Mouse (Mus musculus) midbrain, embryonic 14.5 days (tissue): ENCODE measurements at regions not wholly inside any gene's neighbourhood (a gene's known extent, or its start where the extent isn't known, plus 50 kb on each side); places are given as distances from the start of the nearest gene placed in this dataset.

Experiments
- ATAC-seq: fragments of 200-750 bp; cut with Nextera tagmentation; 2 replicates; pipeline ENCODE4 v1.8.0; 2017; ENCODE audit warnings: moderate number of reproducible peaks, moderate library complexity; ENCODE audit not compliant: low FRiP score, low TSS enrichment
- DNase-seq: peaks from one replicate; pipeline ENCODE4 v3.0.0-alpha.2; 2015
- H3K27ac ChIP-seq: fragments of 300-500 bp; sonication (generic); replicated peaks from 2 replicates; pipeline ENCODE4 v1.5.1; 2014; ENCODE audit warnings: mild to moderate bottlenecking, low read depth, low read length, moderate library complexity
- H3K27me3 ChIP-seq: fragments of 300-500 bp; sonication (generic); 2 replicates; pipeline ENCODE4 v1.6.1; 2014; ENCODE audit warnings: low read length, control low read depth, mixed read lengths; ENCODE audit not compliant: control insufficient read depth, insufficient read depth
- H3K36me3 ChIP-seq: fragments of 300-500 bp; sonication (generic); 2 replicates; pipeline ENCODE4 v1.6.1; 2014; ENCODE audit warnings: low read length, control low read depth; ENCODE audit not compliant: control insufficient read depth, insufficient read depth
- H3K4me1 ChIP-seq: fragments of 300-500 bp; sonication (generic); 2 replicates; pipeline ENCODE4 v1.6.1; 2014; ENCODE audit warnings: mild to moderate bottlenecking, antibody characterized with exemption, low read length, control low read depth; ENCODE audit not compliant: control insufficient read depth, insufficient read depth
- H3K4me2 ChIP-seq: fragments of 300-500 bp; sonication (generic); 2 replicates; pipeline ENCODE4 v1.6.1; 2014; ENCODE audit warnings: mild to moderate bottlenecking, low read length, moderate library complexity
- H3K4me3 ChIP-seq: fragments of 300-500 bp; sonication (generic); replicated peaks from 2 replicates; pipeline ENCODE4 v1.5.1; 2014; ENCODE audit warnings: low read depth, low read length
- H3K9ac ChIP-seq: fragments of 300-500 bp; sonication (generic); replicated peaks from 2 replicates; pipeline ENCODE4 v1.6.1; 2014; ENCODE audit warnings: mild to moderate bottlenecking, low read length, moderate library complexity
- H3K9me3 ChIP-seq: fragments of 300-500 bp; sonication (generic); 2 replicates; pipeline ENCODE4 v1.6.1; 2016; ENCODE audit warnings: low read length, control low read depth, mixed read lengths; ENCODE audit not compliant: control insufficient read depth
- WGBS: fragments of 180-500 bp; shearing (Covaris S2); extraction: QIAGEN DNeasy Blood & Tissue Kit; methylation state at CpG from one replicate; pipeline ENCODE4 v1.1.7; 2014; 5-methylcytosine and 5-hydroxymethylcytosine counted together

DNA sequence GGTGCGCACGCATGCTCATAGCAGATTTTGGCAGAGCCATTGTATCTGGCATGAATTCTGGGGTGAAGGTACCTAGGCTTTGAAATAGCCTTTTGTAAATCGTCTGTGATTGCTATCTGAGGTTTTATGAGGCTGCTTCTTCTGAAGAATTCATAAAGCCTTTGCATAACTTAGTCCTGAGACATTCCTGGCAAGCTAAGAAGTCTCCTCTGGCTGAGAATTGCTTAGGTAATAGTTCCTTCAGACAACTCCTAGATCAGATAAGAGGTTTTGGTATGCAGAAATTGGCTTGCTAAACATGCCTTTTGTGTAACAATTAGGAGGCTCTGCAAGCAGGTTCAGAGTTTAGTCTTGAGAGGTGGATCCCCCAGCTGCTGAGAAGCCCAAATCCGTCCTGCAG is 82.7 kb downstream of the Pmp22 start:
- no peak for ATAC-seq
- 0 out of 2 replicates have a peak, but pooled peaks cover 4% of the 10 kb centered on the region for H3K4me1 ChIP-seq
- no peak overlapping the region for H3K4me2 ChIP-seq
- no peak overlapping the region for H3K27ac ChIP-seq
- H3K4me3 ChIP-seq = no peak overlapping the region
- no peaks in the 10 kb centered on the region for H3K27me3 ChIP-seq
- no peak for DNase-seq
- no peaks in the 10 kb centered on the region for H3K36me3 ChIP-seq
- no peak overlapping the region for H3K9ac ChIP-seq
- H3K9me3 ChIP-seq = no peaks in the 10 kb centered on the region
- WGBS = 81% methylated on average over 4 of the region's 4 CpGs

DNA sequence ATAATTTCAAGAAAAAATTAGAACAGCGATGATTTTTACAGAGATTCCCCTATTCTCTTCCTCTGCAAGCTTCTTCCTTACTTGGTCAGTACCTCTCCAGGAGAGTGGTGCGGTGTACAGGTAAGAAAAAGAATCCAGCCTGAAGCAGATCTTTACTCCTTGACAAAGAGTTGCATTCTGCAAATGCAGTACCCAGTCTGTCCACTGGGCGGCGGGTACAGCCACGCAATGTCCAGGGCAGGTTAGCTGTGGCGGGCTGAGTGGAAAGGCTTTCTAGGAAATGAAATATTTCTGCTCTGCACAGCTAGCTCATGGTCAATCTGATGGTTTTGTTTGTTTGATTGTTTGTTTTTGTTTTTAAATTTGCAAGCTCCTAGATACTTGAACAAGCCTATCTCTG is 84.3 kb downstream of the Pmp22 start:
- Histone ChIP-seq H3K36me3 (no peaks in the 10 kb centered on the region), H3K9ac (no peak overlapping the region), H3K27me3 (no peaks in the 10 kb centered on the region), H3K9me3 (no peaks in the 10 kb centered on the region), H3K4me3 (no peak overlapping the region), H3K27ac (no peak overlapping the region), H3K4me2 (no peak overlapping the region), H3K4me1 (0 out of 2 replicates have a peak, but pooled peaks cover 4% of the 10 kb centered on the region)
- WGBS = 13% methylated on average over 6 of the region's 6 CpGs
- ATAC-seq (no peak; the same call in 1 of the 2 replicates), DNase-seq (peak; percentile 93)

DNA sequence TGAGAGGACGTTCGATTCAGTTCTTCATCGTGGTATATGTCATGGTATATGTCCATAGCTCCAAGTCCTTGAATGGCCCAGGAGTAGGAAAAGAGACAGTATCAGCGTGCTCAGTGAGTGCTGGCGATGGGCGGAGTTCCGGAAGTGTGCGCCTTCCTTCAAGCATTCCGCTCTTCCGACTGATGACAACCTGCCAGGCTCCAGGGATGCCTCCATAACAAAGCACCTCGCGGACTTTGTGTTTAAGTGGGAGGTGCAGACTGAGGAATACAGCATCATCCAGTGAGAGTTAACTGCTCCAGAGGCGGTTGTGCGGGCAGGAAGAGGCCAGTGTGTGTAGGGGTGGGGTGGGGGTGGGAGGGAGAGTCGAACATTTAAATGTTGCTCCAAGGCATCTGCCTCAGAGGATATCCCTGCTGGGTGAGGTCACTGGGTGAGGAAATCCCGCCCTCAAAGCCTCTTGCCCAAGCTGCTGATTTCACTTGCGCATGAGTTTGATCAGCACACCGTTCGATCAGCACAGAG is 85.2 kb downstream of the Pmp22 start:
- H3K9me3 ChIP-seq = no peaks in the 10 kb centered on the region
- no peak overlapping the region for H3K4me3 ChIP-seq
- no peaks in the 10 kb centered on the region for H3K27me3 ChIP-seq
- DNase-seq (peak; percentile 19), ATAC-seq (no peak)
- 54% methylated on average over 19 of the region's 19 CpGs for WGBS
- H3K36me3 ChIP-seq = no peaks in the 10 kb centered on the region
- H3K9ac ChIP-seq = no peak overlapping the region
- H3K4me1 ChIP-seq = 0 out of 2 replicates have a peak, but pooled peaks cover 4% of the 10 kb centered on the region
- H3K4me2 ChIP-seq = peak overlapping the region; percentile 12
- no peak overlapping the region for H3K27ac ChIP-seq

DNA sequence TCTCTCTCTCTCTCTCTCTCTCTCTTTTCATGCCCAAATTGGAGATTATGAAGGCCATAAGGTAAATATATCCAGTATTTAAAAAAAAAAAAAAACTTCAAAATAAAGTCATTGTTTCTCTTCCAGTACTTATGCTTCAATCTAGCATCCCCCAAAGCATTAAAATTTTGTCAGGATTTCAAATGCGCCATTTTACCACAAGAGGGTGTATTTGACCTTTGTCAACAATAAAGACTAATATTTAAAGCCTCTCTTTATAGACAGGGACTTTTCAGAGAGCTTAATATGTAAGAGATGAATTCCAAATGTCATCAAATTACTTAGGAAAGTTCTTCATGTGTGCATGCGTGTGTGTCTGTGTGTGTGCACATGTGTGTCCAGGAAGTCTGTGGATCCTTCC is 87.2 kb downstream of the Pmp22 start:
- H3K4me2 ChIP-seq = no peak overlapping the region
- H3K27me3 ChIP-seq = no peaks in the 10 kb centered on the region
- no peak overlapping the region for H3K27ac ChIP-seq
- H3K4me3 ChIP-seq = no peak overlapping the region
- peak; percentile 74 for DNase-seq
- H3K9ac ChIP-seq = no peak overlapping the region
- ATAC-seq = no peak
- H3K4me1 ChIP-seq = 0 out of 2 replicates have a peak, but pooled peaks cover 4% of the 10 kb centered on the region
- no peaks in the 10 kb centered on the region for H3K36me3 ChIP-seq
- no peaks in the 10 kb centered on the region for H3K9me3 ChIP-seq
- 86% methylated on average over 2 of the region's 2 CpGs for WGBS

DNA sequence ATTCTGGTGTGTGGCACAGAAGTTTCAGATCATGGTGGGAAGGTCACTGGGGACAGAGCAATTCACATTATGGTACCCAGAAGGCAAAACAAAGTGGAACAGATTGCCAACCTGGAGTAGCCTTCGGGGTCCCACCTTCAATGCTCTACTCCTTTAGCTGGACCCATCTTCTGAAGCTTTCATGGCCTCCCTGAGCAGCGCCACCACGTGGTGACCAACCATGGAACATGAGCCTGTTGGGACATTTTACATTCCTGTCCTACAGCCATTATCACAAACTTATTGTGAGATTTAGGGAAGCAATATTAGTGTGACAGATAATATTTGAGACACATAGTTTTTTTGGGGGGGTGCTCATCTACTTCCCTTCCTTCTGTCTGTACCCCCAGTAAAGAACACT is 88.3 kb downstream of the Pmp22 start:
- no peak for ATAC-seq
- H3K4me2 ChIP-seq = no peak overlapping the region
- WGBS = 61% methylated on average over 3 of the region's 3 CpGs
- H3K4me3 ChIP-seq = no peak overlapping the region
- no peaks in the 10 kb centered on the region for H3K36me3 ChIP-seq
- no peaks in the 10 kb centered on the region for H3K9me3 ChIP-seq
- DNase-seq = no peak
- no peaks in the 10 kb centered on the region for H3K27me3 ChIP-seq
- no peak overlapping the region for H3K9ac ChIP-seq
- H3K27ac ChIP-seq = no peak overlapping the region
- 0 out of 2 replicates have a peak, but pooled peaks cover 4% of the 10 kb centered on the region for H3K4me1 ChIP-seq

DNA sequence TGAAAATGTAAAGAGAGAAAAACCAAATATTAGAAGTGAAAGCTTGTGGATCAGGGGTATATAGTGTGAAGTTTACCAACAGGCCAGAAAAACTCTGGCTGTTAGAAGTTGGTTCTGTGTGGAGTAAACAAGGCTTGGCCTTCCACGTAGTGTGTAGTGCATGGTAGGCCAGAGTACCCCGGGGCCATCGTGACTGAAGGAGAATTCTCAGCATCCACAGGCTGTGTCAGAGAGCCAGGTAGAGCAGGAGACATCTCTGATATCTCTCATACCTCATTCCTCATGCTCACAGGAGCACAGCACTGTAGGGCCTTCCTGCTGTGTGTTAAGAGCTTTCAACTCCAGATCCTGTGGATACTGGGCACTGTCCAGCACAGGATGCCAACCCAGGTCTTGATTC is 97.7 kb downstream of the Pmp22 start:
- no peak overlapping the region for H3K4me2 ChIP-seq
- H3K9me3 ChIP-seq = no peaks in the 10 kb centered on the region
- no peaks in the 10 kb centered on the region for H3K4me1 ChIP-seq
- no peak overlapping the region for H3K27ac ChIP-seq
- 98% methylated on average over 3 of the region's 3 CpGs for WGBS
- H3K4me3 ChIP-seq = no peak overlapping the region
- no peak for ATAC-seq
- H3K36me3 ChIP-seq = no peaks in the 10 kb centered on the region
- no peak overlapping the region for H3K9ac ChIP-seq
- no peak for DNase-seq
- H3K27me3 ChIP-seq = no peaks in the 10 kb centered on the region

DNA sequence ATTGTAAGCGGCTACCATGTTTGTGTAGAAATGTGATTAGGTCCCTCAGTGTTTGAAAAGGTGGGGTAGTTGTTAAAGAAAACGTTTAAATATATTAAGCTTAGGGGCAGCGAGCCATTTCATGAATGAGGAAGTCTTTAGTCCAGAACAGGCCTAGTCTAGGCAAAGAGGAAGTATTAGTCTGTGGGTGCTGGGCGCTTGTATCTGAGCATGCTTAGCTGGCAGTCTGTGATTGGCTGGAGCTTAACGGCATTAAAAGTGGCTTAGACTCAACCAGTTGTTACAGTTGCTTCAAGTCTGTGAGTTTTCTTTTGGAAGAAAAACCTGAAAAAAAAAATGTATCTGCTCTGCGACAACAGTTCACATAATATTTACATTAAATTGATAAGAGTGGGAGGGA is 102.0 kb downstream of the Pmp22 start:
- no peak overlapping the region for H3K9ac ChIP-seq
- no peaks in the 10 kb centered on the region for H3K27me3 ChIP-seq
- H3K9me3 ChIP-seq = no peaks in the 10 kb centered on the region
- no peak for DNase-seq
- ATAC-seq = no peak
- no peaks in the 10 kb centered on the region for H3K36me3 ChIP-seq
- no peak overlapping the region for H3K4me3 ChIP-seq
- 89% methylated on average over 6 of the region's 6 CpGs for WGBS
- no peaks in the 10 kb centered on the region for H3K4me1 ChIP-seq
- H3K27ac ChIP-seq = no peak overlapping the region
- H3K4me2 ChIP-seq = no peak overlapping the region

DNA sequence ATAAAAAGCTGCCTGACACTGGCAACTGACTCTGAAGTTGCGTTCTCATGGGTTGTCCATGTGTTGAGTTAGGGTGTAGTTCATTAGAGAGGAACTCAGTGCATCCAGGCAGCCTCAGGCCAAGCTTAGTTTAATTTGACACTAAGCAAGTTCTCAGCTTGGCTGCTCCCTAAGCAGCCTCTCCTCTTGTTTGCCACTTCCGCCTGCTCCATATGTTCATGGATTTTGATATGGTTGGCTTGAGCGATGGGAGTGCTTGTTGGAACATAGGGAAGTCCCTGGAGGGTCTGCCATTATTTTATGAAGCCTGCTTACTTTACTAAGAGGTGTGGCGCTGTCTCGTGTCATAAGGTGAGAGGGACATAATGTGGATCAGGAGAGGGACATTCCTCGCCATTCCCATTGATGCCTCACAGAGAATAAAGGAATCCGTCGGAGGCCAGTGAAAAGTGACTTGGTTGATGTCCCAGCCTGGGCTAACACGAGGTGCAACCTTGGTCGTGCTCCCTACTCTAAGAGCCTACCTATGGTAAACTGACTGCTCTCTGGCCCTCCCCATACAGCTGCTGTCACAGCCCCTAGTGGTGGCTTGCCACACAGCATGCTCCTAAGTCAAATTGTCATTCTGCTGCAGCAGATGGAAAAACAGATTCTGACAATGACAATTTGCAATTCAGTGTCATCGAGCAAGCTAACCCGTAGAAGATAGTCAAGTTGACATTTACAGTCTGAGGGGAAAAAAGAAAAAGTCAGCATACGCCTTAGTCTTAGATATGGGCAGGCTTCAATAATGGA is 104.6 kb downstream of the Pmp22 start:
- no peaks in the 10 kb centered on the region for H3K4me1 ChIP-seq
- no peak overlapping the region for H3K4me3 ChIP-seq
- H3K9me3 ChIP-seq = no peaks in the 10 kb centered on the region
- H3K27ac ChIP-seq = no peak overlapping the region
- H3K4me2 ChIP-seq = no peak overlapping the region
- H3K36me3 ChIP-seq = no peaks in the 10 kb centered on the region
- H3K9ac ChIP-seq = no peak overlapping the region
- H3K27me3 ChIP-seq = no peaks in the 10 kb centered on the region
- ATAC-seq (no peak), DNase-seq (peak; percentile 30)
- 74% methylated on average over 13 of the region's 13 CpGs for WGBS

DNA sequence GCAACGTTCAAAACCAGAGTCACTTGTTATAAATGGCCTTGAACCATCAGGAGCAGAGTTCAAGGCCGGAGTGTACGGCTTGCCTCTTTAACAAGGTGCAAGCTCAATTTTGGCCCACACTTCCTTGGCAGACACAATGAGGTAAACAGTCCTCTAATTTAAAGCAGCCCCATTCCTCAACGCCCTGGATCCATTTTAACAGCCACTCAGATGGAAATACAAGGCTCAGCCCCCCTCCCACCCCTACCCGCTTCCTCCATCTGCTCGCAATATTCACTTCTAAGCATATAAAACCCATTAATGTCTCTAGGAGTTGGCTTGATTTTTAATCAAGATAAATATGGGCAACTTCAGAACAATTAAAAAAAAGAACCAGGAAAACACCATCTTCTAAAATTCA is 105.7 kb downstream of the Pmp22 start:
- DNase-seq (no peak), ATAC-seq (no peak)
- H3K9ac ChIP-seq = no peak overlapping the region
- H3K4me2 ChIP-seq = no peak overlapping the region
- H3K4me1 ChIP-seq = no peaks in the 10 kb centered on the region
- no peaks in the 10 kb centered on the region for H3K36me3 ChIP-seq
- no peak overlapping the region for H3K27ac ChIP-seq
- H3K27me3 ChIP-seq = no peaks in the 10 kb centered on the region
- WGBS = 87% methylated on average over 6 of the region's 6 CpGs
- no peak overlapping the region for H3K4me3 ChIP-seq
- no peaks in the 10 kb centered on the region for H3K9me3 ChIP-seq
